Mouse (Mus musculus): ENCODE measurements around the gene Uevld.
A peak's percentile ranks its signal among the peaks of the same experiment; 100 is the strongest.
"Not testable (repeated sequence)": the region's sequence is repeated elsewhere in the genome, so short reads cannot be mapped to it uniquely, and the experiment has no call there.

Uevld gene

DNA sequence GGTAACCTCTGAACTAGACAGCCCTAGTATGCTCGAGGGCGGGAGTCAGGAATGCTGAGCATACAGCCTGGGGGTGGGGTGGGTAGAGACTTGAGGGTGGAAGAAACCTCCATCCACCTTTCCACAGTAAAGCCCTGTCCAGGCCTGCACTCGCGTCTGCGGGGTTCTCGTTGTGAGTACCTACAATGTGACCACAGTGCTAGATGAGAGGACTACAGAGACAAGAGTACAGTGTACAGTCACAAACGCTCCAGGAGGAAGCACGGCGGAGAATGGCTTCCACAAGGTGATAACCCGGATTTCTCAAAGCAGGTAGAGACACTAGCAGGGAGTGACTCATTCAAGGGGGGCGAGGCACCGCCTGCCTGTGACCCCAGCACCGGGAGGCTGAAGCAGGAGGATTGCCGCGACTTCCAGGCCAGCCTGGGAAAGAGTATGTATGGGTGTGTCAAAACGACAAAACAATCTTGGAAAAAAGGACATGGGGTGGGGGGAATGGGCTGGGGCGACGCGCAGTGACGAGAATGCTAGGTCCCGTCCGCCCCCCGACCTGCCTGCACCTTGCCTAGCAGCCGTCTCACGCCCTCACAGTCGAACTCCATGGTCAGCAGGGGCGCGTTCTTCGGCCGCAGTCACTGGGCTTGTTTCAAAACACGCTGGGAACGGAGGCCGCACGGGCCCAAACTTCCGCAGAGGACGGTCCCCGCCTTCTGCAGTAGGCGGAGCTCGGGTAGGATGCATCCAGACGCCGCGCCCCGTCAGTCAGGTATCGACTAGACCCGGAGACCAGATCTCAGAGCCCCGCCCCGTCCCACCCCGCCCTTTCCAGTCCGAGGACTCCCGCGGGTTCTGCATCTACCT, at the start of gene Uevld:
TSS of gene Uevld (minus strand) at position 697 of the 861 bp plus-strand sequence.
- DNase-seq (ENCODE audit: low spot score in 2 of 2), result peak; percentile 88 to 95

DNA sequence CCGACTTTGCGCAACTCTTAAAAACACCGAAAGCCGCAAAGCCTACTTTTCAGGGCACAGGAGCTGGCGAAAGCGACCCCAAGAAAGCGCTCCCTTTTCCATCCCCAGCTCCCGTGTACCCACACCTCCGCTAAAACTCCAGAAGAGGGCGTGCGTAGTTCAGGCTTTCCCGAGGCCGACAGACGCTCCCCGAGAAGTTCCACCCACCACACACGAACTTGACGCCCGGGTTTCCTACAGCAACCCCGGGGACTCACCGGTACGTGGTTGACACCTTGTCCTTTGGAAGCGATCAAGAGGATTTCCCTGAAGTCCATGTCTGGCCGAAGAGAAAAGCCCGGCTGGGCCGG, 49.5 kb upstream of the Uevld start:
- DNase-seq (ENCODE audit: low spot score in 2 of 2), result no peak

DNA sequence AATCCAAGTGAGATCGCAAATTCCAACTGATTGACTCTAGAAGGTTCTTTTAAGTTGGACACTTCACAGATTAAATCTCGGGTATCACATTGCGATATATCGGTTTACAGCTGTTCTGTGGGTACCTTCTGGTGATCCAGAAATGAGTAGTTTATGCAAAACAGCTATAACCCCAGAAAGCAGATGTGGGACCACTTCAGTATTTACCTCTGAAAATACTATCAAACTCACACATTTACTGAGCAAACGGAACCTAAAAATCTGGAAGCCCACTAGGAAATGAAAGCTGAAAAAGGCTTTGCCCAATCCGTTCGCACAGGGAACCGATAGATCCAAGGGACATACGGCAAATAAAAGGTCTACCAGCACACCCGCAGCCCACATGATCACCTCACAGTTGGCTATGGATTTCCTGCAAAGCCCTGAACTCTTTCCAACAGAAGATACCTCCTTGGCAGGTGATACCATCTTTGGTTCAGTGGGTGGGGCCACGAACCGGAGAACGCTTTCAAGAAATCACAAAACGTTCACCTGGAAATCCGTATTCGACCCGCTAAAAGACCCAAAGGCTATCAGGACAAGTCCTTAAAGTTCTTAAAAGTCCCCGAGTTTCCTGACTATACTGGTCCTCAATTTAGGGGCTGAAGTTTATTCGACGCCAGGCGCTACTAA, 48.9 kb upstream of the Uevld start:
- DNase-seq (ENCODE audit: low spot score in 2 of 2), result peak in 1 of 2 experiments; percentile 34

DNA sequence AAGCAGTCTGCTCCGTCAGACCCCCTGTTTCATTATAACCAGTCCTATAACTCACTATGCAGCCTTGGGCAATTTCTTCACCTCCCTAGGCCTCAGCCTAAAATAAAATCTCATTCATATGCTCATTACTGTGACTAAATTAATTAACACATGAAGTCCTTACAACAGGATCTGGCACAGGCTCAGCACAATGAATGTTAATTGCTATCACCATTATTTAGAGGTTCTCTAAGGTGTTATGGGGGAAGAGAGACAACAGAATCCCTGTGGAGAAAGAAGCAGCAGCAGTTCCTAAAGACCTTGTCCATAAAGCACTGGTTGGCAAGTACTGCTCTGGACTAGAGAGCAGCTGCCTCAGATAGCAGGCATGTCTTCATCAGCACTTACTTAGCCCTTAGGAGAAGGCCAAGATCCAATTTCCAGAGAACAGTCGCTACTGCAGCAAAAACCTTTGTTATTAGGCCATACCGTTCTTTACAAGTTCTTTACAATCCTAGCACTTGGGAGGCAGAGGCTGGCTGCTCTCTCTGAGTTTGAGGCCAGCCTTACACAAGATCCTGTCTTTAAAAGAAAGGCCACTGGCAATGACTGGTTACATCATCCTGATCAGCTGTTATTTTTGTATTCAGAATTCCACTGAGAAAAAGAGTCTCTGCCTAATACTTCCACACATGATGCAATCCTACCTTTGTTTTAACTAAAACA, 45.2 kb upstream of the Uevld start:
- DNase-seq (ENCODE audit: low spot score in 2 of 2), result no peak

DNA sequence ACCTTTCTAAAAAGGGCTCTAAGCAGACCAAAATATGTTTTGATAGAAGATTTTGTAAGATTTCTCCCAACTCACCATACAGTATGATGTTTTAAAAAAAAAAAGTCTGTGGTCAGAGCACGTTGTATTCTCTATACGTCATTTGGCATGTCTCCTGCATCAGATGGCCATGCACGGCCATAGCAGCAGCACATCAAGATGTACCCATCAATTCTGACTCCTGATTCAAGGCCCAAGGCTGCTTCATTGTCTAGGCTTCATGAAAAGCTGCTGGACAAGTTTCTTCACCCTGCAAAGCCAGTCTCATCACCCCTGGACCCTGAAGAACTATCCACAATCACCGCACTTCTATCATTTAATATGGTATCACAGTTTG, 43.6 kb upstream of the Uevld start:
- DNase-seq (ENCODE audit: low spot score in 2 of 2), result no peak

DNA sequence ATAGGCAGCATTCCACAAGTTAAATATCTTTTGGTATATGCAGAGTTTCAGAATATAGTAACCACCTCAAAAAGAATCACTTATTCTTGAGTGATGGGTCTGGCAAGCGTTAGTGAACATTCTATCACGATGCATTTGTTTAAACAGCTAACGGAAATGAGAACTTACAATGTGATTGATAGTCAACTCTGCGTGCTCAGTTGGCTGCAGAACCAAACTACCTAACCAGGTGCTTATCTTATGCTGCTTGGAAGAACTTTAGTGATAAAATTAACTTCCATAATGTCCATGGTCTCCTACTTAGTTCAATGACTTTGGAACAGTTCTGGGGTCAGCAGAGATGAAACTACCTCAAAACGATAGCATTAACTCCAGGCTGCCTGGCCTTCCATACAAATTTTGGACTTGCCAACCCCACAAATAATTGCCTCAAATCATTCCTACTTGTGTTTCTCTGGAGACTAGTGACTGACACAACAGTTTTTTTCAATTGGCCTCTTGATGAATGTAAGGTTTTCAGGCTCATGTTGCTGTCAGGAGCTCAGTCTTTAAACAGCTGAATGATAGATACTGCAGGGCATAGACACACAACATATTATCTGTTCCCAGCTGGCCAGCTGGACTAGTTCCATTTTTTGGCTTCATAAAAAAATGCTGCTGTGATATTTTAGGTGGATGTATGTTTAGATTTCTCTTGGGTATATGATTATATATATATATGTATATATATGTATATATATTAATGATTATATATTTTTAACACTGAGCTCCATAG, 43.0 kb upstream of the Uevld start:
- no peak for DNase-seq (ENCODE audit: low spot score in 2 of 2)

DNA sequence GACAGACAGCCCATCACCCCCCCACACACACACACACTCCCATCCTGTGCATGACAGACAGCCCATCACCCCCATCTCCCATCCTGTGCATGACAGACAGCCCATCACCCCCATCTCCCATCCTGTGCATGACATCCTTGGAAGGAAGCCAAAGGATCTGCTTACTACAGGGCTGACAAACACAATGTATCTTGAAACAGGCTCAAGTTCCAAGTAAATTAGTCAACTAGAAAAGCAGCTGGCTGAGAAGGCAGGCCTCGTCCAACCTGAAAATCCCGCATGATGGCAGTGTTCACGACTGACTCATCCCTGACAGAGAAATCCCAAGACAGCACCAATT, 42.3 kb upstream of the Uevld start:
- no peak for DNase-seq (ENCODE audit: low spot score in 2 of 2)

DNA sequence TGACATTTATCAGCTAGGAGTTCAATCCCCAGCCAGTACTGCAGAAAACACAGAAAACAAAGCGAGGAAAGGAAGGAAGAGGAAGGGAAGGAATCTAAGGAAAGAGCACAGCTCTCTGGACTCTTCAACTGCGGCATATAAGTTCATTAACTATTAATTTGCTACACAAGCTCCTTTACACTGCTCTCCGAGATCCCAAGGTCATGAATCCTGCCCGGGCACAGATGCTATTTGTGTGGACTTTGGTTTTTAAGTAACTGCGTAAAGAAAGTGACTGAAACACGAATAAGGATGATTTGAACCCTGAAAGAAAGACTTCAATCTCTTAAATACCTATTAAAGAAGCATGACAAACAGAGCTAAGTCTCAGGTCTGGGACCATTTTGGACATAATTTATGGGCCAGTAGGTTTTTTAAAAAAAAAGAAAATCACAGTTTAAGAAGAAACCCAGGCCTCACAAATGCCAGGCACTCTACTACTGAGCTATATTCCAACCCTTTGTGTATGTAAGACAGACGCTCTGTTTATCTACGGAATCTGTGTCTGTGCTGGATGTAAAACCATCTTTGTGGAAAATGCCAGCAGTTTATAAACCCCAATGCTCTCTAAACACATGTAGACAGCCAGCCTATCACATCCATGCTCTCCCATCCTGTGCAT, 41.8 kb upstream of the Uevld start:
- DNase-seq (ENCODE audit: low spot score in 2 of 2), result no peak

DNA sequence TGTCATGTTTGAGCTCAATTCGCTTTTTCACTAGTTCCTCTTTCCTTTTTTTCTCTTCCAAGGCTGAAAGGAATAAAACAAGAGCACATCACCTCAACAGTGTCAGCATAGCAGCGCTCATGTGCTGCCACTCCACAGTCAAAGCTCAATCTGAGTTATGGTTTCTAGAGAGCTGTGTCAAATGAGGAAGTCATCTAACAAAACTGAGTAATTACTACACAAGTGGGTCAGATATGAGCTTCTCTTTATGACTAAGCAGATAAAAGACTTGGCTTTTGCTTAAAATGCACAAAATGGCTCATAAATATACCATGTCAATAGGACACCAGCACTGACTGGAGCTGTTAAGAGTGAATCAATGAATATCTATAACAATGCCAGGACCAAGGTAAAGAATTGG, 40.6 kb upstream of the Uevld start:
- no peak for DNase-seq (ENCODE audit: low spot score in 2 of 2)

DNA sequence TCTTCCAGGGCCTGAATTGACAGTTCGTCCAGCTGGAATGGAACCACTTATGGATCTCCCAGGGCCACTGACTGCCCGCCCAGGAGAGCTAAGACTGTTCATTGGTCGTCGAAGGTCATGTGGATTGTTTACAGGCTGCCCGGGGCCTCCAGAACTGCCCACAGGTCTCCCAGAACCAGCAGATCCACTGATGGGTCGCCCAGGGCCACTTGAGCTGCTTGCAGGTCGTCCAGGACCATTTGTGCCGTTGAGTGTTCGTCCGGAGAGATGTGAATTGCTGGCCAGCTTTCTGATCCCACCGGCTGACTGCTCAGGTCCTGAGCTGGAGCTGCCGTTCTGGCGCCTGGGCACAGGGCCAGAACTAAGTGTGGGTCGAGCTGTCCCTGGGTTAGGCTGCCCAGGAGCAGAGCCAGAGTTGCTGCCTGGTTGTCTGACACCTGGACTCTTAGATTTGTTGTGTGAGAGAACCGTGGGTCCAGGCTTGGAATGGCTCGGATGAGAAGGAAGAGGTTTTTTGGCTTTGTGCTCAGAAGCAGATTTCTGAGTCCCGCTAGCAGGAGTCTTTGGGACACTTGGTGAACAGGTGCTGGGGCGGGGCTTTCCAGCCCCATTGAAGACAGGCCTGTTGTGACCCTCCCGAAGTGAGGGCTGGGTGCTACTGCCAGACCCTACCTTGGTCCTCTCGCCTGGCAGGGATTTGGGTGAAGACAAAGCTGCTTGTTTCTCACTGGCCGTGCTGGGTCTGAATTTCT, 39.5 kb upstream of the Uevld start:
- DNase-seq (ENCODE audit: low spot score in 2 of 2), result no peak

DNA sequence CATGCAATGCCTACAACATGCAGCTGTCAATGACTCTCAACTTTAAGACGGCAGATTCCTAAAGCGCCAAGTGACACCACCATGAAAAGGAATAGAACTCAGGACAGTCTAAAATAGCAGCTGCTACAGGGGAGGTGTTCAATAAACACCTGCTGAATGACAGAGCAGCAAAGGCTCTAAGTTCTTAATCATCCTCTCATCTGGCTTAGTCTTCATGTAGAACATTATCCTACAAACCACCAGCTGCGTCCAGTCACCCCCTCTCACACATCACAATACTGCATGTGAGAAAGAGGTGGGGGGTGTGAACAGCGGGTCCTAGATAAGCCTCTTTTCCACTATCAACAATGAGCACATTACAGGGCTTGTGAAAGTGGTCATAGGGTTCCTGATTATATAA, 38.7 kb upstream of the Uevld start:
- DNase-seq (ENCODE audit: low spot score in 2 of 2), result no peak

DNA sequence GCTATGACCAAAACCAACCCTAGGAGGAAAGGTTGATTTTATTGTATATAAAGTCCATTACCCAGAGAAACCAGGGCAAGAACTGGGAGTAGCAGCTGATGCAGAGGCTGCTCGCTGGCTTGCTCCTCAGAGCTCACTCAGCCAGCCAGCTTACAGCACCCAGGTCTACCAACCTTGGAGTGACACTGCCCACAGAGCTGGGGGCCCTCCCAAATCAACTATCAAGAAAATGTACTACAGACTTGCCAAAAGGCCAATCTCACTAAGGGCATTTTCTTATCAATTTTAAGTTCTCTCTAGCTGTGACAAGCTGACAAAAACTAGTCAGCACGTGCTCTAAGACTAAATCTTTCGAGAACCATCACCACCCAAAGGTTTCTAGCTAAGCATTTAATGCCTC, 37.2 kb upstream of the Uevld start:
- no peak for DNase-seq (ENCODE audit: low spot score in 2 of 2)

DNA sequence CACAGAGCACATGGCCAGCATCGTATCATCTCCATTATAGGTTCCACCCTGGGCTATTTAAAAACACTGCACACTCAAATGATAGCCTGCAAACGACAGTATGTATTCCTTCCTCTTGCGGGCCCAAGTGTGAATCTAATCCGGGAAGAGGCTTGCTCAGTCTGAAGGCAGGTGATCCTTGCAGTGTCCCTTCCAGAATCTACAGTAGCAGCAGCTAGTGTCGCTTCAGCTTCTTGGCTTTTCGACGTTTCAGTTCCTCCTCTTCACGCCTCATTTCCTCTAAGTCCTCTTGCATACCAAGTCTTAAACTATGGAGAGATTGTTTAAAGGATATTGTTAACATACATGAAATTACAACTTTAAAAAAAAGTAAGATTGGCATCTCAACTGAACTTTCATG, 34.8 kb upstream of the Uevld start:
- no peak for DNase-seq (ENCODE audit: low spot score in 2 of 2)

DNA sequence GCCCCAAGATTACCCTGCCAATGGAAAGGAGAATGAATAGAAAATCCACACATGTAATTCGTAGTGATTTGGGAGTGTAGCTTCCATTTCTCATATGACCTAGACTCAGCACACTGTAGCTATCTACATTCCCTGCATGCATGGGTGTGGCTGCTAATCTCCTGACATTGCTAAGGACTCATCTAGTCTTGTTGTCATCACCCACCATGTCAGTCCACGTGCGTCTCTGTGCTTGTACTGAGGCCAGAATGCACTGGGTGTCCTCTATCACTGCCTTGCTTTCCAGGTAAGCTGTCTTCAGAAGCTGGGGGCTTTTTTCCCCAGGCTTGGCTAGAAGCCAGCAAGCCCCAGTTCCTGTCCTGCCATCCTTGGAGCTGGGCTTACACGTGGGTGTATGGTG, 31.1 kb upstream of the Uevld start:
- not testable (repeated sequence) for DNase-seq (ENCODE audit: low spot score in 2 of 2)

DNA sequence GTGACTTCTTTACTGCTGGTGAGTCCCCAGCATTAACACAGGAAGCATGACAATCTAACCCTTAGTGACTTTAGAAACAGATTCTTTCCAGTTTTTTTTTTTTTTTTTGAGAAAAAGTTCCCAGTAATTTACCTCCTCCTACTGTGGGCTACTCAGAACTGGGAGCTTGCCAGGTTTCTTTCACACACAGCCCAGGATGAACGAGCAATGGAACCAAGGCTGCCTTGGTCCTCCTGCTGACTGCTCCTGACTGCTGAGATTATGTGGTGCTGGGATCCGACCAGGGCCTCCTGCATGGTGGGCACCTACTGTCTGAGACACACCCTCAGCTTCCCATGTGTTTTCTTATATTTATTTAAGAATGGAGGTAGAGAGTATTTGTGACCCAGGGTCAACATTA, 28.7 kb upstream of the Uevld start:
- DNase-seq (ENCODE audit: low spot score in 2 of 2), result no peak

DNA sequence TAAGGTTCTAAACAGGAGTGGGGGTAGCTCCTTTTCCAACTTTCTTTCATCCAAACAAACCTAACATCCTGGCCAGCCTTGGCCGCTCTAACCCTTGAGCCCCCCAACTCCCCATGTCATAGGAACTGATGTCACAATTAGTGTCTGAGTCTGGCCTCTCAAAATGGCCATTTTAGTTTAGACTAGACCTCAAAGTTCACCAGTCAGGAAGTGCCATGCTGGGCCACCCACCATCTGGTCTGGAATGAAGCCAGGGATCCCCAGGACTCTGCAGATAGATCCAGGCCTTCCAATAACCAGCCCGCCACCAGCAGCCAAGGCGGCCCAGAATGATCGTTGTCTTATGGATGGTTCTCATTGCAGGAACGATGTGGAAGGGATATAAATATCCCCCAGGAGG, 28.3 kb upstream of the Uevld start:
- DNase-seq (ENCODE audit: low spot score in 2 of 2), result no peak

DNA sequence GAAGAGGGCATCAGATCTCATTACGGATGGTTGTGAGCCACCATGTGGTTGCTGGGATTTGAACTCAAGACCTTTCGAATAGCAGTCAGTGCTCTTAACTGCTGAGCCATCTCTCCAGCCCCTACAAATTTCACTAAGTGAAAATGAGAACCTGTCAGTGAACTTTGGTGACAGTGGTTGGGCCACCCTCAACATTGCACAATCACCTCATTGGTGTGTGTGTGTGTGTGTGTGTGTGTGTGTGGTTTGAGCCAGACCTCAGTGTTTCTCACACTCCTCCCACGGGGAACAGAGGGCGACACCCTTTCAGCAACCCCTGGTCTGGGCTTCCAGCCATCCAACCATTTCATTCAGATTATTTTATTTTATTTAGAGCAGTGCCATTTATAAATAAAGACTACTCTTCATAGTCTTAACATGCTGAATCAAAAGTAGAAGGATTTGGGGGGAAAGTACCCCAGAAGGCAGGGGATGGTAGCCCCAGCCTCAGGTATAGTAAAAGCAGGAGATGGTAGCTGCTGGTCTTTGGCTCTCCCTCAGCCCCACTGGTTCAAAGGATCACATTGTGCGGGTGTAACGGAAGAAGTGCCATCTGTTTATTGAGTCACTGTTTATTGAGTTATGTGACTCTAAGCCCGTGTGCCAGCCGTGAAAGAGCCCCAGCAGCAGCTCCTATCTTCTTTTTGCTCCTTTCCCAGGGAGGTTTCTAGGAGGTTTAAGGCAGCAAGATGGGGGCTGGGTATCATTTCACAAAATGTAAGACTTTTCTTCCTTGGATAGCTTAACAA, 27.6 kb upstream of the Uevld start:
- no peak for DNase-seq (ENCODE audit: low spot score in 2 of 2)

DNA sequence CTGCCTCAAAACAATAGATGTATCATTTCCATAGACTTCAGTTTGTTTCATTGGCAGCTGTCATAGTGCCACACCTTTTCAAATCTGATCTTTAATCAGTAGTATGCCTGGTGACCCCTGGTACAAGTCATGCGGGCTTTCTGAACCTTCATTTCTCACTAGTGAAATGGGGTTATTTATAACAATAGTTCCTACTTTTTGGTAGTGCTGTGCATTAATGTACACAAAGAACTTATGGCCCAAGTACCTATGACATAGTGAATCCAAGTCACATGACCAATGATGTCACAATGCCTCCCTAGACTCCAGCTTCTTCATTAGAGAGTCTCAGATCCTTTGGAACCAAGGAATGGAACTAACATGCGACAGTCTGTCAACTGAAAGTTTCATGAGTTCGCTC, 25.0 kb upstream of the Uevld start, which contains the start of gene Gm9999:
TSS of gene Gm9999 (plus strand) at position 301 of the 400 bp plus-strand sequence.
- no peak for DNase-seq (ENCODE audit: low spot score in 2 of 2)

DNA sequence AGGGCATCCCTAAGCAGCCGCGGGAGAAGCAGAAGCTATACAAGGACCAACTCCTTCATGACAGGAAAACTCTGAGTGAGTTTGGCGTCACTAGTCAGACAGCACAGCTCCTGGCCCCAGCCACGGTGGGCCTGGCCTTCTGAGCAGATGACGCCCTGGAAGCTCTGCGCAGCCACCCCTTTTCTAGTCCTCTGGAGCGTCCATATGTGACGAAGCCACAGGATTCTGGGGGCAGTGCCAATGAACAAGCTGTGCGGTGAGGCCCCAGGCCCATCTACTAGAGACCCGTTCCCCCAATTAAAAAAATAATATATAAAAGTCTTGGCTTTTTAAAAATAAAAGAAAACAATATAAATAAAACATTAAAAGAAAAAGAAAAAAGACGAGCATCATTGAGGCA, 17.1 kb upstream of the Uevld start:
- no peak for DNase-seq (ENCODE audit: low spot score in 2 of 2)

DNA sequence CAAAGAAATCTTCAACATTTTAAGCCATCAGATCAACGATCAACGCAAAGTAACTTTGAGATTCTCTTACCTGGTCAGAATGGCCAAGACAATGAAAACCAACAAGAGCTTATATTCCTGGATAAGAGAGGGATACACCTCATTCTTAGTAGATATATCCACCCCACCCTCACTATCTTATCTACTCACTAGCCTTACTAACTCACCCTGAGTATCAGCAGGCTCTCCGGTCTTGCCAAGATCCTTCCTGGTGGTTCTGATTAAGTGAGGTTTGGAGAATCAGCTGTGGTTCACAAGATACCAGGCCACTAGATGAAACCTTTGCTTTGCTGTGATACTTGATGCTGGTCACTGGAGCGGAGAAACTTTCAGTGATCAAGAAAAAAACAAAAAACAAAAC, 16.3 kb upstream of the Uevld start:
- DNase-seq (ENCODE audit: low spot score in 2 of 2), result no peak
